Mouse (Mus musculus) ovary, adult 18-20 months (tissue): ENCODE data around the gene Fbxw4.
A peak's percentile ranks its signal among the peaks of the same experiment; 100 is the strongest.

Source experiments
- DNase-seq: peaks from one replicate; pipeline ENCODE4 v3.0.0; 2022; ENCODE audit warnings: low spot score, mixed read lengths

Fbxw4 gene

DNA sequence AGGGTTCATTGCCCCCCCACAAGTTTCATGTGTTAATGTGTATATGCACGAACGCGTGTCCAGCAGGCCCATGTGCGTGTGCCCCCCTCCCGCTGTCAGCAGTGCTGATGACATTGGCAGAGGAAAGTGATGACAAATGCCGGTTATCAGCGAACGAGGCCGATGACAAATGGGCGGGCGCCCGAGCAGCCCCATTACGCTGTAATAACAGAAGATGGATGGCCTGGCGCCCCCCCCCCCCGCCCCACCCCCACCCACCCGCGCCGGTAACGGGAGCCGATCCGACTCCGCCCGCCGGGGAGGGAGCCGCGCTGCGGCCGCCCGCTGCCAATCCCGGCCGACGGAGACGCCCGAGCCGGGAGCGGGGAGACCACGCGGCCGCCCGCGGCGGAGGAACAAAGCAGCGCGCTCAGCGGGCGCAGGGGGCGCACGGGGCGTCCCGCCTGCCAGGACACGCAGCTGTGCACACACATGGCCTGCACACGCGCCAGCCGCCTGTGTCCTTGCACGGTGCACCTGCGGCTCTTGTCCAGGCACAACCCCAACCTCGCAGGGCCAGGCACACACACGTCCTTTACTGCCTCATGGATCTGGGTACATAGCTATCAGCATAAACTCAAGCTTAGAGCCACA, 118.6 kb downstream of the Fbxw4 start:
- DNase-seq = peak; percentile 39

DNA sequence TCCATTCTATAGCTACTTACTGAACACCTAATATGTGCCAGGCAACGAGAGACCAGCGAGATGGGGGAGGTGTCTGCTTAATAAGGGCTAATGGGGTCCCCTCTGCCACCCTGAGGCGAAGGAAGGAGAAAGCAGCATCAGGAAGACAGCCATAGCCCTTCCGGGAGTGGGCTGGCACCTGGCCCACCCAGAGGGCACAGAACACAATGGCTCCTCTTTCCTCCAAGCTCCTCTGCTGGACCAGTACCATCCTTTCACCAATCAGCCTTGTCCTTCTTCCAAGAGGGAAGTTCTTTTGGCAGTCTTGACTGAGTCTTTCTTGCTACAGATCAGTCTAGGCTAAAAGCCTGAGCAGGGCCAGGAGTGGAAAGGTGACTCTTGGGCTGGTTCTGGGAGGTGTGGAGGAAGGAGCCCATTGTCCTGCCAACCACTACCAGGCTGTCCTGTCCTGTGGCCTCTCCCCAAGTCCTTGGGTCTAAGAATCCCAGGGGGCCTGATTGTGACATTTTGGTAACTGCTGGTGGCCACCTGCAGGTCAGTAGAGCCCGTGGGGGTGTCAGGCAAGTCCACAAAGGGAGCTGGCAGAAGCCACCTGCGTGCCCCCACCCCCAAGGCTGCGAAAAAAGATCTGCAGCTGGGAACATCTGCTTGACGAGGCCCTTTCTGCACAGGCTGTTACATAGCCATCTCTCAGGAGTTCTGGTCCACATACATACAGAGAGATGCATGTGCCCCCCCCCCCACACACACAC, 119.3 kb downstream of the Fbxw4 start:
- DNase-seq = no peak

DNA sequence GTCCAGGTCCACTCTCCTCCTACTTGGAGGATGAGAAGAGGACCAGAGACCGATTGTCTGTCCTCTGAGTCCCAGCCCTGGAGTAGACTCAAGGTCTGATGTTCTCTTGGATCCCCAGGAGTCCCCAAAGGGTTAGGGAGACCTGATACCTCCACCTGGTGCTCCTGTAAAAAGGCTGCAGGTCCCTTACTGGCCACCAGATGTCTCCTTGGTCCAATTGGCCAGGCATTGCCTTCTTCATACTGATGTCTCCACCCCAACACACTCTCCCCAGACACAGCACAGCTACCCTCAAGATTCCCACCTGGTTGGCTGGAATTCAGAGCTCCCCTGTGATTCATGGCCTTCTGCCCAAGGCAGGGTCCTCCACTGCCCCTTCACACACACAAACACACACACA, 122.6 kb downstream of the Fbxw4 start:
- DNase-seq = no peak

DNA sequence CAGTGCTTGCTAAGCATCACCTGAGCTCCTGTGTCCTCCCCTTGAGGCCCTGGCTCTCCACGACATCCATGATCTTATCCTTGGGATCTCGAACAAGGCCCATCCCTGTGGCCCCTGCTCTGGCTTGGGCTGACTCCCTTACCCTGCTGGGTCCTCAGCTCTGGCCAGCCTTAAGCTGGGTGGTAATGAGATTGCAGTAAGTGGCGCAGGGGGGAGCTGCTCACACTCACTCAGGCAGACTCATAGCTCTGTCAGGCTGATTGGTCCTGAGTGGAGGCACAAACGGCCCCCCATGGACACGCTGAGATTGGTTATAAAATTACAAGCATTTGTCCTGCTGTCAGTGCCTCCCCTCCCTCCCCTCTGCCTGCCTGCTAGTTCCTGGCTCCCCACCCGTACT, 124.2 kb downstream of the Fbxw4 start:
- DNase-seq = no peak

DNA sequence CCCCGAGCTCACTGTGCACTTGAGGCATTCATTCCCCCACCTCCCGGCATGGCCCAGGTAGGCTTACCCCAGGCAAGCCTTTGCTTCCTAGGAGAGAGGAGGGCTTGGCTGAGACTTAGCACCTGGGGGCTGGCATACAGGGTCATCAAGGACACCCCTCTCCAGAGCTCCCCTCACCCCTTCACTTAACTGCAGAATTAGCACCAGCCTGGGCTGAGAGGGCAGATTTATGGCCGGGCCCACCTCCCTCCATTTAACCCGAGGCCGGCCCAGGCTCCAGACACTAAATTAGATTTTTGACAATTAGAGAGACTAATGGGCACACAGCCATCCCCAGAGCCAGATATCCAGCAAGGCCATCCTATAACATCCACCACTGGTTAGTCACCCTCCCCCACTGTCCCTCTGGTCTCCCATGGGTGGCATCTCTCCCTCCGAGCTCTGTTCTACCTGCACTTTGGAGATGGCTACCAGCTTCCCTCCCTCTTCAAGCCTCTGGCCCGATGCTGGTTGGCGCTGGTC, 124.8 kb downstream of the Fbxw4 start:
- no peak for DNase-seq

DNA sequence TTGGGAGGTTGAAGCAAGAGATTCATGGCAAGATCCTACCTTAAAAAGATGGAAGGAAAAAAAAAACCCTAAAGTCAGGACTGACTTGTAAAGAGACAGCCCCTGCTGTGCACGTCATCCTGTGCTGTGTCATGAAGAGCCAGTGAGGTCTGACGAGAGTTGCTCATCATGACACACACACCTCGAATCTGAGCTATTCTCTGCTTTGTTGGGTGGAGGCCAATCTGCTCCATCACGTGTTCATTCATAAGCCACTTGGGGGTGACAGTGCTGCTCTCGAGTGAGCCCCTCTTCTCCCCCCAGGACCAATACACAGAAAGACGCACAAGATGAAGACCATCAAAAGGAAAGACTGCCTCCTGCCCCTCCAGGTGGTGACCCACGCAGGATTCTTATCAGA, 126.5 kb downstream of the Fbxw4 start:
- no peak for DNase-seq

DNA sequence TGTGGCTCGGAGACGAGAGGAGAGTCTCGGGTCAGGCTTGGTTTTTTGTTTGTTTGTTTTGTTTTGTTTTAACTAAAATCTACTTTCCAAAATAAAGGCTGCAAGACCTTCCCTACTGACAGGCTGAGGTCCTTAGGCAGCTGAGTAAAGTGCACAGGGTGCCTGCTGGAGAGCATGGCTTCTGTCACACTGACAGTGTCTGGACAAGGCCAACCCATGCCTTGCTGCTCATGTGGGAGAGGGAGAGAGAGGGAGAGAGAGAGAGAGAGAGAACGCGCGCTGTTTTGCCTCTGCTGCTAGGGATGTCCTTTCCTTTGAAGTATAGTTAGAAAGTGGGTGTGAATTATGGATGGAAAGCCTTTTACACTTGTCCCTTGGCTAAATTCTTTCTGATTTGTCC, 128.6 kb downstream of the Fbxw4 start:
- no peak for DNase-seq

DNA sequence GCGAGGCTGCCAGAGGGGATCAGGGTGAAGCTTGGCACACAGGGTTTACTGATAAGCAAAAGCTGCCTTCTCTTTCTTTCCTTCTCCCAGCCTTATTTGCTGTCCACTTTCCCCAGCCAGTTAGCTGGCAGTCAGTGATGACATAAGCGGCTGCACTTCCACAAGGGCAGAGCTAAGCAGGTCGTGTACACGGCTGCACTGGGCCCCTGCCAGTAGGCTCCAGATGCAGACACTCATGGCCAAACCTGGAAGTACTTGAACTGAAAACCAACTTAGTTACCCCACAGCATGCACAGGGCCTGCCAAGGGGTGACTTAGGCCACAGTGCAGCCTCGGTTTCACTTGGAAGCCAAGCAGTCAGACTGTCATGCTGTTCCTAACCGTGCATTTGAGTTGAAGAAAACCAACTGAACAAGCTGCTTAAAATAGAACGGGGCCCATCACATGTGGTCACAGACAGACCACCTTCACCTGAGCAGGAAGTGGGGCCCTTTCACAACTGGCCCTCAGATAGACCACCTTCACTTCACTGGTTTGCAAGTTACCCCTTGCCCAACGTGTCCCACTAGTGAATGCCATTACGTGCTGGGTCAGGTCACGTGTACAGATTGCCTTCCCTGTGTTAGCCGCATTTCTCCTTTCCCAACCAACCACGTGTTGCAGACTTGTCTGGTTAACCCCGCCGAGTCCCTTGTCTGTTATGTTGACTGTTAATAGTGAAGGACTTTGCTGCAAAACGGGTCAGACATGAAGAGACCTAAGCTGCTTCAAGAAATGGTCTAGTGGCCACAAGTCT, 129.7 kb downstream of the Fbxw4 start:
- no peak for DNase-seq

DNA sequence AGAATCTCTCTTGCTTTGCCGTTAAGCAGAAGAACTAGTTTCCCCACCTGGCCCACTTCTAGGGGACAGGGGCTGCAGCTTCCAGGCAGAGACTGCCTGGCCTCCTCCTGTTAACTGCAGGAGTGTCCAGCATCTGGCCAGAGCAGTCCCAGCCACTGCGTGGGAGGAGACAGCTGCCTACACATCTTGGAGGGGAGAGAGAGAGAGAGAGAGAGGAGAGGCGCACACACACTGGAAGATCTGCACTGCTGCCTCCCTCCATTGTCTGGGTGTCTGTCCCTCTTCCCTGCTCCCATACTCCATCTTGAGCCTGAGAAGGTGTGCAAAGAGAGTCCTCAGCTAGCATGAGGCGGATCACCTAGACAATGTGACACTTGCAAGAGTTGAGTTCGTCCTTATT, 130.8 kb downstream of the Fbxw4 start:
- DNase-seq = no peak
